Mouse (Mus musculus) C2C12 (cell line): ENCODE measurements around the gene Vmn1r1.

ENCODE experiments used
- CEBPB ChIP-seq: IDR thresholded peaks from one replicate; pipeline ENCODE4 v1.6.1; 2011; ENCODE audit warnings: low read depth, mild to moderate bottlenecking, control low read depth, moderate library complexity
- CTCF ChIP-seq: IDR thresholded peaks from one replicate; pipeline ENCODE4 v1.5.1; 2011; ENCODE audit not compliant: control insufficient read depth, insufficient read depth, insufficient read length
- MAX ChIP-seq: IDR thresholded peaks from one replicate; pipeline ENCODE4 v1.6.1; 2011; ENCODE audit warnings: mild to moderate bottlenecking, control low read depth
- MYOD1 ChIP-seq: IDR thresholded peaks from one replicate; pipeline ENCODE4 v1.6.1; 2011; ENCODE audit warnings: low read depth; ENCODE audit not compliant: control insufficient read depth, insufficient read length

GRCm38 (mm10) chr1:182142725-182143124, 21.6 kb downstream of the Vmn1r1 start:
- TF ChIP-seq CTCF (no peak), MYOD1 (no peak), MAX (no peak), CEBPB (no peak)
